In the genomic region with DNA sequence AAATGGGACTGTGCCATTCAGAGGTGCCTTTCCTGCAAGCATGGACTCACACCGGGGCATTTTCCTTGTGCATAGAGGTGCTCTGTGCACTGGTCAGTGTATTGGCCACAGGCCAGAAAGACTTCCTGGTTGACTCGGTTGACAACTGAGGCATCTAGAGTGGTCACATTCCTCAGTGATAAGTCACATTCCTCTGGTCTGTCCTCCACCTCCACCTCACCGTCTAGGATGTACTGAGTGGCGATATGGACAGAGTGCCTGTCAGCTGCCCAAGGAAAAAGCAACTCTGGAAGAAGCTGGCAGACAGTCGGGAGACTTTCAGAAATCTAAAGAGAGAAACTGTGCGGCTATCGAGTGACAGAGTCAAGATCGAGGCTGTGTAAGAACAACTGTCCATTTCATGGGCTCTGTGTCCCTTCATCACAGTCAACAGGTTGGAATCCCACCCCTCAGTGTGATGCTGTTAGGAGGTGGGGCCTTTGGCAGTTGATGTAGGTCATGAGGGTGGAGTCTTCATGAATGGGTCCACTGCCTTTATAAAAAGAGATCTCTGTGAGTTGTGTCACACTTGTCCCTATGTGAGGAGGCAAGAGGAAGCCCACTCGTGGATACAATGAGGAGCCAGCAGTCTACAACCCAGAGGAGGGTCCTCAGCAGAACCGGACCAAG, we compare ENCODE assay signal across 8 mouse cellular contexts. TPM values are rescaled to one million over a fixed set of nuclear protein-coding genes. Genes with fewer than 3 reads are reported as not detected.
DNase-seq lines count a peak whose midpoint lies in the region; ATAC-seq and TF ChIP-seq lines count a peak whose summit lies in the region.

A gene (plus strand): TSS at position 564 of the 669 bp plus-strand sequence.

- no peaks in the 10 kb centered on the region for H3K9me3 ChIP-seq in hindbrain, embryonic 14.5 days (ENCODE audit: control insufficient read depth, low read length)
- H3K9me3 ChIP-seq in midbrain, embryonic 11.5 days (ENCODE audit: control insufficient read depth, low read length): no peaks in the 10 kb centered on the region

- H3K36me3 ChIP-seq in hindbrain, embryonic 14.5 days (replicated peaks; ENCODE audit: control insufficient read depth, insufficient read depth): no peaks in the 10 kb centered on the region
- no peaks in the 10 kb centered on the region for H3K36me3 ChIP-seq in midbrain, embryonic 11.5 days (ENCODE audit: control insufficient read depth, insufficient read depth, low read length)

- WGBS in cerebellum, adult 2 months: 72% methylated on average over 10 of the region's 10 CpGs
- 81% methylated on average over 10 of the region's 10 CpGs for WGBS in hindbrain, embryonic 14.5 days
- 82% methylated on average over 10 of the region's 10 CpGs for WGBS in midbrain, embryonic 11.5 days

- no peaks in the 10 kb centered on the region for H3K4me1 ChIP-seq in cerebellum, adult 2 months (ENCODE audit: control insufficient read depth, insufficient read depth, low read length)
- 0 out of 2 replicates have a peak, but pooled peaks cover 8% of the 10 kb centered on the region for H3K4me1 ChIP-seq in hindbrain, embryonic 14.5 days (replicated peaks; ENCODE audit: control insufficient read depth, insufficient read depth, low read length)
- peaks cover 24% of the 10 kb centered on the region for H3K4me1 ChIP-seq in midbrain, embryonic 11.5 days (ENCODE audit: control insufficient read depth, insufficient read depth, low read length)

- ATAC-seq in common myeloid progenitor, adult 5-6 weeks (replicated peaks; ENCODE audit: low read depth, poor library complexity, severe bottlenecking): no peak
- ATAC-seq in hindbrain, embryonic 14.5 days (ENCODE audit: low FRiP score): no peak
- ATAC-seq in midbrain, embryonic 11.5 days (ENCODE audit: low FRiP score): no peak
- ATAC-seq in granulocyte monocyte progenitor cell, adult 5-6 weeks (replicated peaks; ENCODE audit: poor library complexity, severe bottlenecking): no peak

- no peak for TF ChIP-seq CTCF in cerebellum, adult 2 months (IDR thresholded peaks at IDR 0.05; ENCODE audit: borderline replicate concordance, insufficient read depth, low read depth, low read length)

- H3K4me2 ChIP-seq in hindbrain, embryonic 14.5 days (replicated peaks): no peak within 1 kb of the TSS
- H3K4me2 ChIP-seq in midbrain, embryonic 11.5 days: no peak within 1 kb of the TSS

- H3K27me3 ChIP-seq in cerebellum, adult 2 months (ENCODE audit: control insufficient read depth, insufficient read depth, low read length): no peaks in the 10 kb centered on the region
- H3K27me3 ChIP-seq in hindbrain, embryonic 14.5 days (ENCODE audit: control insufficient read depth, insufficient read depth, low read length): no peaks in the 10 kb centered on the region
- no peaks in the 10 kb centered on the region for H3K27me3 ChIP-seq in midbrain, embryonic 11.5 days (ENCODE audit: control insufficient read depth, insufficient read depth, low read length)

- no peak for DNase-seq in cerebellum, adult 2 months
- DNase-seq in cerebellum, adult 11-12 months: no peak
- DNase-seq in hindbrain, embryonic 14.5 days (ENCODE audit: low spot score): no peak
- no peak for DNase-seq in left cerebral cortex, postnatal 36 days (ENCODE audit: low spot score in 2 of 2)
- DNase-seq in midbrain, embryonic 11.5 days (ENCODE audit: low spot score, missing footprints): no peak
- no peak for DNase-seq in cerebellum, postnatal 4 days (ENCODE audit: low spot score in 2 of 2)

- H3K27ac ChIP-seq in cerebellum, adult 2 months (ENCODE audit: insufficient read depth, low read length): no peak within 1 kb of the TSS
- H3K27ac ChIP-seq in hindbrain, embryonic 14.5 days: no peak within 1 kb of the TSS
- no peak within 1 kb of the TSS for H3K27ac ChIP-seq in midbrain, embryonic 11.5 days (ENCODE audit: low read depth, low read length)

- H3K9ac ChIP-seq in hindbrain, embryonic 14.5 days: no peak within 1 kb of the TSS
- no peak within 1 kb of the TSS for H3K9ac ChIP-seq in midbrain, embryonic 11.5 days (ENCODE audit: low read length)

- intact Hi-C loops in left cerebral cortex, postnatal 36 days (cut with DNase I): no loop called here

- no peak for TF ChIP-seq POLR2A in cerebellum, adult 2 months (IDR thresholded peaks at IDR 0.05; ENCODE audit: borderline replicate concordance, insufficient read depth, low read length)

- no peak within 1 kb of the TSS for H3K4me3 ChIP-seq in cerebellum, adult 2 months (replicated peaks; ENCODE audit: insufficient read depth, low read depth, low read length)
- H3K4me3 ChIP-seq in hindbrain, embryonic 14.5 days (replicated peaks; ENCODE audit: low read length): no peak within 1 kb of the TSS
- no peak within 1 kb of the TSS for H3K4me3 ChIP-seq in midbrain, embryonic 11.5 days (ENCODE audit: low read depth, low read length)

RNA-seq across cellular contexts. Expression of the gene that starts here (rescaled TPM):
- polyA plus RNA-seq in cerebellum, adult 2 months (2012; rRNA removed): 29.6 and 31.7 TPM in 2 replicates
- total RNA-seq in common myeloid progenitor, adult 5-6 weeks (2017): 7.5 and 11.1 TPM in 2 replicates
- 32.6 and 36.4 TPM in 2 replicates for polyA plus RNA-seq in hindbrain, embryonic 14.5 days (2014; fragmentation: Nextera tagmentation; extraction: Ambion mirVana)
- 10 to 100 TPM; 24.7 to 24.9 TPM for total RNA-seq in left cerebral cortex, postnatal 36 days (2021)
- polyA plus RNA-seq in midbrain, embryonic 11.5 days (2014; fragmentation: Nextera tagmentation; extraction: Ambion mirVana): 10.9 and 11.8 TPM in 2 replicates
- 6.0 and 38.7 TPM in 2 replicates for total RNA-seq in granulocyte monocyte progenitor cell, adult 5-6 weeks (2014; fragmentation: Nextera tagmentation)
- total RNA-seq in granulocyte monocyte progenitor cell, adult 5-6 weeks (2017): 8.3 and 9.9 TPM in 2 replicates
